Mouse (Mus musculus): ENCODE data around the gene Slc25a16.

Gene Slc25a16

GRCm38 (mm10) chr10:62919925-62920765, at the start of gene Slc25a16:
Gene Slc25a16 (plus strand): TSS chr10:62920633.
- DNase-seq (ENCODE audit: low read depth, low spot score), result peak; percentile 94

- no peak for DNase-seq (ENCODE audit: low read depth, low spot score)
Observed at GRCm38 (mm10) chr10:62874828-62875227, 45.6 kb upstream of the Slc25a16 start.

DNA sequence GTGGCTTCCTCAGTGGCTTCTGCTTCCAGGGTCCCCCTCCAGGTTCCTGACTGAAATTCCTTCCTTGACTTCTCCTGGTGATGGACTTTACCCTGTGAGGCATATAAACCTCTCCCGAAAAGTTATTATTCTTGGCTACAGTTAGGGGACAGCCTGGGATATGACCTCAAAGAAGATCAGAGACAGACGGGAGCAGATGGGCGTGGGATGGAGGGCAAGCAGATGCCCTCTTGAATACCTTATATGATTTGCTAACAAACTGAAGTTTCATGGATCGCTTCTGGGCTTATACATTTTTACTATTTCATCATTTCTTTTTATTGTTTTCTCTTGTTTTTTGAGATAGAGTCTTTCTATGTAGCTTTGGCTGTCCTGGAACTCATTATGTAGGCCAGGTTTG, 44.9 kb upstream of the Slc25a16 start:
- no peak for DNase-seq (ENCODE audit: low read depth, low spot score)

- no peak for DNase-seq (ENCODE audit: low read depth, low spot score)
Observed at GRCm38 (mm10) chr10:62878056-62878455, 42.4 kb upstream of the Slc25a16 start.

DNA sequence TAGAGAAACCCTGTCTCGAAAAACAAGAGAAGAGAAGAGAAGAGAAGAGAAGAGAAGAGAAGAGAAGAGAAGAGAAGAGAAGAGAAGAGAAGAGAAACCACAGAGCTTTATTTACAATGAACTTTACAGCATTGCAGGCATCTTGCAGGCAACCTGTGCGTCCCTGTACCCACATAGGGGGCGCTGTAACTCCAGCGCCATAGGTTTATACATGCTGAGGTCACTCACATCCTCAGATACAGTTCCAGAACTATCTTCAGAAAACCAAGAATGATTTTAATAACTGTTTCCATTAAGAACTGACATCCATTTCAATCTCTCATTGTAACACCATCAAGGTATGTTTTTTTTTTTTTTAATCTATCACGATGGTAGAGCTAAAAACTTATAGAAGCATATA, 39.2 kb upstream of the Slc25a16 start:
- peak; percentile 54 for DNase-seq (ENCODE audit: low read depth, low spot score)

DNA sequence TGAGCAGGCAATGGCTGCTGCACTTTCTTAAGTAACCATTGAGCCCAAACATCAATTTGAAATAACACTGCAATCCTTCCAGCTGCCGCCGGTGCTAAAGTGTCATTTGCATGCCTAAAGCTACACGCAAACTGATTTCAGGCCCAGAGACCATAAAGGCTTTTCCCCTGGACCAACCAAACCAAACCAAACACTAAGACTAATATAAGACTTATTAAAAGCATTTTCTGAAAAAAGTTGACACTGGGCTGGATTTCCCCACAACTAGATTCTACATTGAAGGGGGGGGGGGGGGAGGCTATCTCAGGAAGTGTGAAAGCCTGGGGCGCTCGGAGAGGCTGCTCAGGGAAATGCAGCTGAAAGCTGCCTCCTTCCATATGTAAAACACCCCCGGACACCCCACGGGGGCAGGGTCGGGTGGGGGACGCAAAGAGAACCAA, 36.5 kb upstream of the Slc25a16 start:
- DNase-seq (ENCODE audit: low read depth, low spot score), result peak; percentile 30

DNA sequence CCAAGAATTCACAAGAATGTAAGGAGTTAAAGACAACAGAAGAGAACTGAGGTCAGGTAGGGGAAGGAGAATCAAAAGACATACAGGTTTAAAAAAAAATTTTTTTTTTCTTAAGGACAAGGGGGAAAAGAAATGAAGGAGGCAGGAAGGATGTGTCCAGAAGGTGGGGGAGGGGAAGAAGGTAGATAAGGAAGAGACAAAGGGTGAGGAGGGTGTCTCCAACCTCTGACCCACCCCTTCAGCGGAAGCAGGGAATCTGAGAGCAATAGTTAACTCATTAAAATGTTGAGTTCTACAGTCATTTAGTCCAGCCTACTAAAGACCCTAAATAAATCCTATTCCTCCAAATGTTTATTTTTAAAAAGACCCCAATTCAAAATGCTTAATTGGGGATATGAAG, 35.9 kb upstream of the Slc25a16 start:
- no peak for DNase-seq (ENCODE audit: low read depth, low spot score)

DNA sequence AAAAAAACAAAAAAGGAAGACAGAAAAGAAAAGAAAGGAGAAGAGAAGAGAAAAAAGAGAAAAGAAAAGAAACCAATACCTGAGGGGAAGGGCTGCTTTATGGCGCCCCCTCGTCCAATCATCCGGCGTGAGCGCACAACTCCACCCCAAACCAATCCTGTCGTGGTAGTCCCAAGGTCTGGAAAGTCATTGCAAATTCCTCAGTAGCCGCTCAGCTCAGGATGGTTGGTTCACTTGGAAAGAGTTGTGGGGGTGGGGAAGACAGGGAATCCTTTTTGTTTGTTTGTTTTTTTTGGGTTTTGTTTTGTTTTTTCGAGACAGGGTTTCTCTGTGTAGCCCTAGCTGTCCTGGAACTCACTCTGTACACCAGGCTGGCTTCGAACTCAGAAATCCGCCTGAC, 35.0 kb upstream of the Slc25a16 start:
- DNase-seq (ENCODE audit: low read depth, low spot score), result no peak

- DNase-seq (ENCODE audit: low read depth, low spot score), result peak; percentile 55
Observed at GRCm38 (mm10) chr10:62885969-62886798, 34.2 kb upstream of the Slc25a16 start.

DNA sequence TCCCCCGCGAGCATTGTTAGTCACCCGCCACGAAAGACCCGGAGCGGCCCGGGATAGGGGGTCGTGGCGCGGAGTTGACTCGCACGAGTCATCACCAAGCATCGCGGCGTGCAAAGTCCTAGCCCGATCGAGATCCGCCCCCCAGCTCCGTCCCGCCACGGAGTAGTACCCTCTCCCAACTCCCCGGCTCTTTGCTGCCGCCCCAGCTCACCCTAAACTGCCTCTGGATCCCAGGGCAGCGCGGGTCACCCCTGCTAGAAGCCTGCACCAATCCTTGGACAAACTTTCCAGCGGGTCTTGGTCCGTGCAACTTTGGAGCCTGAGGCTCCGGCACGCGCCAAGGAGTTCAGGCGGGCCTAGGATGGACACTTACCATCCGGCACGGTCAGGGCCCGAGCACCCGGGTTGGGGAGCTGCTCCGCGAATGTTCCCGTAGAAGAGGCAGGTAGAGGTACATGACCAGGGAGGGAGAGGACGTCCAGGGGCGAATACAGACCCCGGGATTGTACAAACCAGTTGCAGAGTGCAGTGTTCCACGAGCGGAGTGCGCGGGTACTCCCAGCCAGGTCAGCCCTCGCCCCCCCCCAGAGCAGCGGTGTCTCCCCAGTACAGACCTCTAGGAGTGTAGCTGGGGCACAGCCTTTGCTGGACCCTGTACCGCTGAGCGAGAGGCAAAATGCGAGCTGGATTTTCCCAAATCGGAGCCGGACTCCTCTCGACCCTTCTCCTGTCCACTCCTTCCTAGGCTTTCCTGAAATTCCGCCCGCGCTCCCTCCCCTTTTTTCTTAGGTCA, 33.4 kb upstream of the Slc25a16 start:
- DNase-seq (ENCODE audit: low read depth, low spot score), result peak; percentile 86

DNA sequence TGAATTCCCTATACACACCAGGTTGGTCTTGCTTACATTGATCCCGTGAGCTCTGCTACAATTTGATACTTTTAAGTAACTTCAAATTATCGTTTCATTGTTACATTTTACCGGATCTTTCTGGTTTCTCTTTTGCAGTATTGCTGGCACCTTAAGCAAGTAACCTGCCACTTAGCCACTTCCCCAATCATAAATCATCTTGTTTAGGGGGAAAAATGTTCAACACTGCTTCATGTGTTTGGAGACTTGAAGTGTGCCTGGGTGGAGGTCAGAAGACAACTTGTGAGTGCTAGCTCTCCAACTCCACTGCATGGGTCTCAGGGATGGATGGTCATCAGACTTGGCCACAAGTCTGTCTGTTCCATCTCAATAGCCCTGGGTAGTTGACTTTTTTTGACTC, 29.4 kb upstream of the Slc25a16 start:
- DNase-seq (ENCODE audit: low read depth, low spot score), result no peak

- no peak for DNase-seq (ENCODE audit: low read depth, low spot score)
Observed at GRCm38 (mm10) chr10:62892549-62893232, 27.7 kb upstream of the Slc25a16 start.

- DNase-seq (ENCODE audit: low read depth, low spot score), result no peak
Observed at GRCm38 (mm10) chr10:62893356-62893884, 27.0 kb upstream of the Slc25a16 start.

DNA sequence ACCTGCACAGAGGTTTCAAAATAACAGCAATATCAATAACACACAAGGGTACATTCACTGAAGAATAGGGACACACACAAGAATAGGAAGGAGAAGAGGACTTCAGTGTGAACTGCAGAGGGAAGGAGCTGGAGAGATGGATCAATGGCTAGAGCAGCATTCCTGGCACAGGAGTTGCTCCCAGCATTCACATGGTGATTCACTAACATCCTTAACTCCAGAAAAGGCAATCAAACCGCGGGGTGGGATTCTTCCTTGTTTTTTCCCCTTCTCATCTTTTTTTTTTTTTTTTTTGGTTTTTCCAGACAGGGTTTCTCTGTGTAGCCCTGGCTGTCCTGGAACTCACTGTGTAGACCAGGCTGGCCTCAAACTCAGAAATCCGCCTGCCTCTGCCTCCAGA, 26.0 kb upstream of the Slc25a16 start:
- no peak for DNase-seq (ENCODE audit: low read depth, low spot score)

GRCm38 (mm10) chr10:62895386-62895785, 25.0 kb upstream of the Slc25a16 start:
- DNase-seq (ENCODE audit: low read depth, low spot score), result no peak

- no peak for DNase-seq (ENCODE audit: low read depth, low spot score)
Observed at GRCm38 (mm10) chr10:62896035-62896434, 24.4 kb upstream of the Slc25a16 start.

GRCm38 (mm10) chr10:62896774-62897173, 23.7 kb upstream of the Slc25a16 start:
- DNase-seq (ENCODE audit: low read depth, low spot score), result no peak

GRCm38 (mm10) chr10:62897437-62897836, 23.0 kb upstream of the Slc25a16 start:
- DNase-seq (ENCODE audit: low read depth, low spot score), result no peak

GRCm38 (mm10) chr10:62898061-62898460, 22.4 kb upstream of the Slc25a16 start:
- DNase-seq (ENCODE audit: low read depth, low spot score), result no peak

DNA sequence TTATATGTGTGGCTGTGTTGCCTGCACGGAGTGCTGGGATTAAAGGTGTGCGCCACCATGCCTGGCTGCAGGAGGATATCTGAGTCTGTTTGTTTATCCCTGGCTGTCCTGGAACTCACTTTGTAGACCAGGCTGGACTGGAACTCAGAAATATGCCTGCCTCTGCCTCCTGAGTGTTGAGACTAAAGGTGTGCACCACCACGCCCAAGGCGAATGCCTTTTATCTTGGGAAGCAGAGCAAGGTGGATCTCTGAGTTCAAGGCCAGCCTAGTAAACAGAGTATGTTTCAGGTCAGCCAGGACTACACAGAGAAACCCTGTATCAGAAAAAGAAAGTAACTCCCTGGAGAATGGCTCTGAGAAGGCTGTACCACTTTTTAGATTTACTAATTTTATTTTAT, 20.3 kb upstream of the Slc25a16 start:
- DNase-seq (ENCODE audit: low read depth, low spot score), result no peak

DNA sequence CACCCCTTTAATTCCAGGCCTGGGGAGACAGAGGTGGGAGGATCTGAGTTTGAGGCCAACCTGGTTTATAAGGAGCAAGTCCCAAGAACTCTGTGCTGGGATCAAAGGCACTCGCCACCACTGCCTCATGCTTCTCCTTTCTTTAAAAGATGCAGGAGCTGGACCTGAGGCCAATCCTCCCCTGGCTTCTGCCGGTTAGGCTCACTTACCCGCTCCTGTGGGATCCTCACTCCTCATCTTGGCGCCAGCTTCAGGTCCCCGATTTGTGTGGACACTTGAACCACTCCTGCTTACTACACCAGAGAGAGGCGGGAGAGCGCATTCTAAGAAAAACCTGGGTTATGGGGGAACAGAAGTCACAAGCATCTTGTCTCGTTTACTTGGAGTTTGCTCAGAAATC, 18.6 kb upstream of the Slc25a16 start:
- DNase-seq (ENCODE audit: low read depth, low spot score), result no peak
